Mouse (Mus musculus): ENCODE results near the gene Tdp2.

The Tdp2 gene

GRCm38 (mm10) chr13:24831353-24832130 is at the start of gene Tdp2, which contains the start of gene Acot13:
Tdp2 (plus strand) TSS chr13:24831679.
Acot13 (minus strand) TSS chr13:24831540.
- DNase-seq (ENCODE audit: low read depth), result peak; percentile 91

DNA sequence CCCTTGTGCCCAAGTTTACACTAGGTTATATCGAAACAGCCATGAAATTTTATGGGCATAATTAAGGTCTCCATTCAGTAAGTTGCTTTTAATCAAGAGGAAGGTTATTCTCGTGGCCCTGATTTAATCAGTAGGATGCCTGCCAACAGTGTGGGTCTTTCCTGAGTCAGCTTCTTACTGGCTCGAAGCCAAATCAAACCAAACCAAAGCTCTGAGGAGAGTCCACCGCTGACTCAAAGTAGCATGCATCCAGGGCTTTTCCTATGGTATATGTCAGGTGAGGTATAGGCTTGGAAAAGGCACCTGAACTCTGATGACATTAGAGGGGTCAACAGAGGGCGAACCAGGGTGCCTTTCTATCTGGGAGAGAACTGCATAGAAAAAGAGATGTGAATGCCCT is 49.6 kb upstream of the Tdp2 start:
- DNase-seq (ENCODE audit: low read depth), result no peak

DNA sequence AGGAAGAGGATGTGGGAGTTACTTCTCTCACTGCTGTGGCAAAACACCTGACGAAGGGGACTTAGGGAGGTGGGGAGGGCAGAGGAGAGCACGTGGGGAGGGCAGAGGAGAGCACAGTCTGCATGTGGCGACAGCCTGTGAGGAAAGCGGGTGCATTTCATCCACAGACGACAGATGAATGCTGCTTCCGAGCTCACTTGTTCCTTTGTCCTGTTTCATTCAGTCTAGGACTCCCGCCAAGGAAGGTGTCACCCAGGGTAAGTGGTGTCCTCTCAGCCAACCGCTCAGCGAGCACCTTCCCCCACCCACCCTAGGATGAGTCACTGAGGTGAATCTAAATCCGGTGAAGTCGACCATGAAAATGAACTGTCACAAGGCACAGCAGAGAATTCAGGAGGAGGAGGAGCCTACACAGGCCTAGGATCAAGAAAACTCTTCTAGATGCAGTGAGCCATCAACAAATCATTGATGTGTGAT is 45.4 kb upstream of the Tdp2 start:
- DNase-seq (ENCODE audit: low read depth), result no peak

- no peak for DNase-seq (ENCODE audit: low read depth)
Observed at GRCm38 (mm10) chr13:24787477-24787876, 44.0 kb upstream of the Tdp2 start.

DNA sequence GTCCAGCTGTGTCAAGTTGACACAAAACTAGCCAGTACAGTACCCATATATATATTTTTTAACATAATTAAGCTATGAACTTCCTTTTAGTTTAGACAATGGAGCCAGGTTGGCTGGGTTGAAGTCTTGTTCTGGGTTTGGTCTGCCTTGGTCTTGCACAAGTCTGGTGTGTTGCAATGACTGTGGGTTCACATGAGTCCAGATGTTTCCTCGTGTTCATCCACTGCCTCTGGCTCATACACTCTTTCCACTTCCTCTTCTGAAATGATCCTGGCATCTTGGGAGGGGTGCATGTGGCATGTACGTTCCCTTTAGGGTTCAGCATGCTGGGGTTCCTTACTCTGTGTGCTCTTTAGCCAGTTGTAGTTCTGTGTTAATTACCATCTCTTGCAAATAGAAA is 40.1 kb upstream of the Tdp2 start:
- DNase-seq (ENCODE audit: low read depth), result peak; percentile 42

DNA sequence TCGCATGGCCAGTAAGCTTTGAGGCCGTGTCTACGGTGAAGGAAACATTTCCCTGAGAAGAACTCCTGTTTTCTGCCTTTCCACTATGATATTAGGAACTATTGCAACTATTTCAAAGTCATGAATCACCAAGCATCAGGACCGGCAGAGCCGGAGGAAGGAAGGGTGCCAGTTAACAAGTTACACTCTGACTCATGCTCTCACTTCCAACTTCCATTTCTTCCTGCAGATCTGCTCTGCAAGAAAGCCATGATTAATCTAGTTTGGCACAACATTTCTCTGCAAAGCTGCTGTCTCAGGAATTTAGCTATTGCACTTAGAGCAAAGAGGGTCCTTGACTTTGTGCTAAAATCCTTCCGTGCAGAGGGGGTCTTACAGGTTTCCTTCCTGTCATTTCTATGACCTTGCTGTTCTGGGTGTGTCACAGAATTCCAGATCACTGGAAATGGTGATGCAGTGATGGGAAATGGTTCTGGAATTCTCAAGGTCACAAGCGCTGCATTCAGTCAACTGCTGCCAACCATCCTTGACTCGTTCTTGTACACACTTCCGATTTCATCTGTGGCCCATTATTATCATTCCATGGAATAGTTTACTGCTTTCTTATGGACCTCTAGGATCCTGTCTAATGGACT is 39.0 kb upstream of the Tdp2 start:
- DNase-seq (ENCODE audit: low read depth), result peak; percentile 63

GRCm38 (mm10) chr13:24798686-24799085 is 32.8 kb upstream of the Tdp2 start:
- DNase-seq (ENCODE audit: low read depth), result no peak

DNA sequence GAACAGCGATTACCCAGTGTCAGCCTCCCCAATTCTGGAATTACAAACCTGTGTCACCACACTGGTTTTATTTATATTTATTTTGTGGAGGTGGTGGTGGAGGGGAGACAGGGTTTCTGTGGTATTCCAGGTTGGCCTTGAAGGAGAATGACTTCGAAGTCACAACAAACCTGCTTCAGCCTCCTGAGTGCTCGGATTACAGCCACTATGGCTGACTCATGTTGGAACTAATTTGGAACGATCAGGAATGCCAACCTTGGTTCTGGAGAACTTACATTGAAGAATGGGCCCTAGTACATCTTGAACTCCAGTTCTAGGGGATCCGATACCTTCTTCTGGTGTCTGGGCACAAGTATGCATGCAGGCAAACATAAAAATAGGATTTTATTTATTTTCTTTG is 32.1 kb upstream of the Tdp2 start:
- DNase-seq (ENCODE audit: low read depth), result no peak

GRCm38 (mm10) chr13:24799925-24800673 is 31.4 kb upstream of the Tdp2 start:
- DNase-seq (ENCODE audit: low read depth), result peak; percentile 30

DNA sequence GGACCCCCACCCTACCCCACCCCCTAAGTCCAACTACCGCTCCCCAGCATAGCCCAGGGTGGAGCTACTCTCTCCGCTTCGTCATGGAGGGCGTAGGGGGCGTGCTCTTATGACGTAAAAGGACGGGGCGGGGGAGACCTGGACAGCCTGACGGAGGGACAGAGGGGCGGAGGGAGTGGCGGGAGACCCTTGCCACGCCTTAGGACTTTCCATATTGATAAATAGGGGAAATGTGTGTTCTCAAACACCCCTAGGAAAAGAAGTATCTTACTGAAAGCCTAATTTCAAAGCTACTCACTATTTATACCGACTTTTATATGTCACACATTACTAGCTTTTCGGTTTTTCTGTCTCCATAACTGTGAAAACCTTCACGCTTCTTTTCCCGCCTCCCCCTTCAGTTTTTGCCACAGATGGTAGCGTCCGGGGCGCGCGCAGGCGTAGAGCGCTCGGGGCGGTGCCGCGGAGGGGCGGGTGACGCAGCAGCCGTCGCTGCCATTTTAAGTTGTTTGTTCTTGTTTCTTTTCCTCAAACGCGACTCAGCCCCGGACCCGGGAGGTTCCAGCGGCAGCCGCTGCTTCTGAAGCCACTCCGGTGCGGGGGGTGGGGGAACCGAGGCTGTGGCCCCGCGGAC is 30.7 kb upstream of the Tdp2 start:
- peak; percentile 78 for DNase-seq (ENCODE audit: low read depth)

GRCm38 (mm10) chr13:24801308-24801921 is 30.1 kb upstream of the Tdp2 start, which contains the start of gene BC005537:
BC005537 (plus strand) TSS chr13:24801657.
- DNase-seq (ENCODE audit: low read depth), result no peak

DNA sequence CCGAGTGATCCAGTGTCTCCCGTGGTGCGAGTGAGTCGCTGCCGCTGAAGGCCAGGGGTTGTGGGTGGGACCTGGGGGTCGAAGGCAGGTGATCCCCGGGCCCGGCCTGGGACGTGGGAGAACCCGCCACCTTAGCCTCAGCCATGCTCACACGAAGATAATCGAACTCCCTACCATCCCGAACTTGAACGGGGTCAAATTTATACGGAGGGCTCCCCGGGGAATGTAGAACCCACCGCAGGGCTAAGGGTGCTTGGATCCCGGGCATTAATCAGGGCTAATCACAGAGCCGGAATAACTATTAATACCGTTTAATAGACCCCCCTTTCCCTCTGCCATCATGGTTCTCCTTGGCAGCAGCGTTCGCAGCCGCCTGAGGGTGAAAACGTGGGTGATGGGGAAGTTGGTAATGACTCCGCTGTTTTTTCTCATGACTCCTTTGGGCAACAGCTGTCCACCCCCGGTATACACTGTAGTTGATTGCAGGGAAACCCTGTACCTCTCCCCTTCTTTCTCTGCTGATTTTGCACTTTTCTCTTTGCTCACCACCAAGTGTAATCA is 29.3 kb upstream of the Tdp2 start:
- DNase-seq (ENCODE audit: low read depth), result no peak

DNA sequence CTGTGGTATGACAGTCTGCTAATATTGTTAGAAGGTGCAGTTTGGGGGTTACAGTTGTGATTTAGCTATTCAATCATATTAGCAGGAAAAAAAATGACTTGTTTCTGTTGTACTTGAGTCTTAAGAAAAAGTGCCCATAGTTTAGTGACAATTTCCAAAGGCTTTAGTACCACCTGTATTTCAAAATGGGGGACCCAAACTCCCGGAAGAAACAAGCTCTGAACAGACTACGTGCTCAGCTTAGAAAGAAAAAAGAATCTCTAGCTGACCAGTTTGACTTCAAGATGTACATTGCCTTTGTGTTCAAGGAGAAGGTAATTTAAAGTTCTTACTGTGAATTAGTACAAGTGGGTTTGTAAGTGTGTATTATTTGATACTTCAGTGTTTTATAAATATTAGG is 28.3 kb upstream of the Tdp2 start:
- no peak for DNase-seq (ENCODE audit: low read depth)

GRCm38 (mm10) chr13:24806079-24806478 is 25.4 kb upstream of the Tdp2 start:
- DNase-seq (ENCODE audit: low read depth), result no peak

DNA sequence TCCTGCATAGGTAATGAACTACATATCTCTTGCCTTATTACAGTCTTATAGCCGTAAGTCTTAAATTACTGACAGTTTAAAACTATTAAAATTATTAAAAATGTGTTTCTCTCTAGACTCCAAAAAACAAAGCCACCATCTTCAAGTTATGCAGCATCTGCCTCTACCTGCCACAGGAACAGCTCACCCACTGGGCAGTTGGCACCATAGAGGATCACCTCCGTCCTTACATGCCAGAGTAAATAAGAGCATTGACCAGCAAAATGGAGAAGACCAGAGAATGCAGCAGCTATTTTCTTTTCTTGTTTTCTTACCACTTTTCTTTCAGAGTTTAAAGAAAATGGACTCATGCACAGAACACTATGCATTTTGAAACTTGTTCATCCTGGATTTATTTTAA is 19.0 kb upstream of the Tdp2 start:
- DNase-seq (ENCODE audit: low read depth), result no peak

DNA sequence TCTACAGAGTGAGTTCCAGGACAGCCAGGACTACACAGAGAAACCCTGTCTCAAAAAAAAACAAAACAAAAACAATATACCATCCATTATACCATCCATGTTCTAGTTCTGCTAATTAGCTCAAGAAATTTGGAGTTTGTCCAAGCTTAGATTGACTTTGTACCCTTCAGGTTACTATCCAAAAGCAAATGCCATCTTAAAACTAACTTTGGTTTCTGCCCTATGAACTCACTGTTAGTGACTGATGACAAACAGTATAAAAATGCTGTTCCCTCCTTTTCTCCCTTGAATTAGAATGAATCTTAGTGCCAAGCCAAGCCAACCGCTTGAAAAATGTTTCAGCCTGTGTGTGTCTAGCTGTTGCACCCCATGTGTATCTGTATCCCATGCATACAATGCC is 16.9 kb upstream of the Tdp2 start:
- DNase-seq (ENCODE audit: low read depth), result no peak

- DNase-seq (ENCODE audit: low read depth), result no peak
Observed at GRCm38 (mm10) chr13:24816125-24817092, 15.1 kb upstream of the Tdp2 start.

GRCm38 (mm10) chr13:24819931-24820330 is 11.5 kb upstream of the Tdp2 start:
- no peak for DNase-seq (ENCODE audit: low read depth)

GRCm38 (mm10) chr13:24822663-24823343 is 8.7 kb upstream of the Tdp2 start:
- DNase-seq (ENCODE audit: low read depth), result peak; percentile 52

GRCm38 (mm10) chr13:24824647-24825046 is 6.8 kb upstream of the Tdp2 start:
- DNase-seq (ENCODE audit: low read depth), result no peak
